Mouse (Mus musculus) limb, embryonic 14.5 days (tissue): ENCODE results near the gene Sorcs2. TPM values are rescaled to one million over a fixed set of nuclear protein-coding genes. Genes with fewer than 3 reads are reported as not detected.
A peak's percentile ranks its signal among the peaks of the same experiment; 100 is the strongest.

Source experiments
- ATAC-seq: fragments of 200-750 bp; cut with Nextera tagmentation; 2 replicates; pipeline ENCODE4 v1.8.0; 2017; ENCODE audit warnings: low read depth, moderate number of reproducible peaks, moderate TSS enrichment; ENCODE audit not compliant: low FRiP score
- DNase-seq: peaks from one replicate; pipeline ENCODE4 v3.0.0-alpha.2; 2015; ENCODE audit warnings: low spot score
- H3K27ac ChIP-seq: fragments of 300-500 bp; sonication (generic); replicated peaks from 2 replicates; pipeline ENCODE4 v1.5.1; 2014; ENCODE audit warnings: low read depth, mild to moderate bottlenecking, low read length, moderate library complexity, mixed read lengths
- H3K27me3 ChIP-seq: fragments of 300-500 bp; sonication (generic); 2 replicates; pipeline ENCODE4 v1.6.1; 2014; ENCODE audit warnings: low read length, mixed read lengths; ENCODE audit not compliant: control insufficient read depth, insufficient read depth
- H3K36me3 ChIP-seq: fragments of 300-500 bp; sonication (generic); 2 replicates; pipeline ENCODE4 v1.6.1; 2014; ENCODE audit warnings: mild to moderate bottlenecking, low read length, moderate library complexity, mixed read lengths; ENCODE audit not compliant: control insufficient read depth, insufficient read depth
- H3K4me1 ChIP-seq: fragments of 300-500 bp; sonication (generic); 2 replicates; pipeline ENCODE4 v1.6.1; 2014; ENCODE audit warnings: antibody characterized with exemption, low read length, mixed read lengths; ENCODE audit not compliant: control insufficient read depth, insufficient read depth
- H3K4me2 ChIP-seq: fragments of 300-500 bp; sonication (generic); replicated peaks from 2 replicates; pipeline ENCODE4 v1.6.1; 2014; ENCODE audit warnings: low read depth, mild to moderate bottlenecking, low read length, moderate library complexity; ENCODE audit not compliant: severe bottlenecking
- H3K4me3 ChIP-seq: fragments of 300-500 bp; sonication (generic); replicated peaks from 2 replicates; pipeline ENCODE4 v1.5.1; 2014; ENCODE audit warnings: low read length
- H3K9ac ChIP-seq: fragments of 300-500 bp; sonication (generic); 2 replicates; pipeline ENCODE4 v1.6.1; 2014; ENCODE audit warnings: mild to moderate bottlenecking, low read depth, low read length, moderate library complexity; ENCODE audit not compliant: severe bottlenecking
- H3K9me3 ChIP-seq: fragments of 300-500 bp; sonication (generic); 2 replicates; pipeline ENCODE4 v1.6.1; 2016; ENCODE audit warnings: low read length; ENCODE audit not compliant: control insufficient read depth
- POLR2A ChIP-seq: fragments of 200-500 bp; IDR thresholded peaks from 2 replicates; pipeline ENCODE4 v1.8.0; 2012; ENCODE audit warnings: inconsistent platforms, mild to moderate bottlenecking, moderate library complexity, borderline replicate concordance; ENCODE audit not compliant: insufficient read depth, insufficient read length; ENCODE audit errors: extremely low read depth
- WGBS: fragments of 180-500 bp; shearing (Covaris S2); extraction: QIAGEN DNeasy Blood & Tissue Kit; methylation state at CpG from one replicate; pipeline ENCODE4 v1.1.7; 2014; 5-methylcytosine and 5-hydroxymethylcytosine counted together
- polyA plus RNA-seq, 2 experiments: library from polyadenylated mRNA; depleted of rRNA in 1 of 2; stranded (reverse) in 1 of 2; unstranded in 1 of 2; fragments of >200 nt; fragmentation: Nextera tagmentation in 1 of 2; extraction: Ambion mirVana in 1 of 2; gene quantifications; 2 replicates each; pipeline versions ENCODE4 v1.2.1 to v1.2.3; 2012 to 2014

Gene Sorcs2
- polyA plus RNA-seq, 2 experiments, result 25.4 to 34.4 TPM

GRCm38 (mm10) chr5:36040398-36041235 lies 357.3 kb downstream of the Sorcs2 start:
- no peak for TF ChIP-seq POLR2A
- Histone ChIP-seq H3K36me3 (peaks cover 16% of the 10 kb centered on the region; the same call in 1 of the 2 replicates), H3K4me1 (peaks cover 14% of the 10 kb centered on the region), H3K4me3 (no peak overlapping the region), H3K27ac (peak overlapping the region; percentile 68), H3K9ac (peak overlapping the region; percentile 4; the same call in 1 of the 2 replicates), H3K4me2 (peak overlapping the region; percentile 6; the same call in 1 of the 2 replicates), H3K9me3 (no peaks in the 10 kb centered on the region), H3K27me3 (no peaks in the 10 kb centered on the region)
- DNase-seq, result peak; percentile 84
- peak; percentile 87 for ATAC-seq
- 35% methylated on average over 13 of the region's 13 CpGs for WGBS

- no peak overlapping the region for H3K27ac ChIP-seq
- H3K4me1 ChIP-seq, result peaks cover 14% of the 10 kb centered on the region
- H3K9me3 ChIP-seq, result no peaks in the 10 kb centered on the region
- ATAC-seq (no peak), DNase-seq (no peak)
- TF ChIP-seq POLR2A, result no peak
- no peak overlapping the region for H3K9ac ChIP-seq
- no peak overlapping the region for H3K4me3 ChIP-seq
- no peak overlapping the region for H3K4me2 ChIP-seq
- no peaks in the 10 kb centered on the region for H3K27me3 ChIP-seq
- peaks cover 15% of the 10 kb centered on the region; the same call in 1 of the 2 replicates for H3K36me3 ChIP-seq
- 90% methylated on average over 5 of the region's 5 CpGs for WGBS
Observed at GRCm38 (mm10) chr5:36039596-36039995, 358.3 kb downstream of the Sorcs2 start.

- 46% methylated on average over 8 of the region's 8 CpGs for WGBS
- Histone ChIP-seq H3K9ac (no peak overlapping the region), H3K4me2 (no peak overlapping the region), H3K4me1 (no peaks in the 10 kb centered on the region), H3K9me3 (no peaks in the 10 kb centered on the region), H3K27ac (no peak overlapping the region), H3K4me3 (no peak overlapping the region), H3K27me3 (no peaks in the 10 kb centered on the region), H3K36me3 (peaks cover 7% of the 10 kb centered on the region; the same call in 1 of the 2 replicates)
- DNase-seq, result peak; percentile 76
- no peak for TF ChIP-seq POLR2A
- peak; percentile 49; the same call in 1 of the 2 replicates for ATAC-seq
Observed at GRCm38 (mm10) chr5:36033531-36034426, 364.2 kb downstream of the Sorcs2 start.

GRCm38 (mm10) chr5:36025076-36025475 lies 372.9 kb downstream of the Sorcs2 start:
- TF ChIP-seq POLR2A, result no peak
- H3K9me3 ChIP-seq, result no peaks in the 10 kb centered on the region
- ATAC-seq, result no peak
- H3K36me3 ChIP-seq, result peaks cover 21% of the 10 kb centered on the region
- 81% methylated on average over 4 of the region's 4 CpGs for WGBS
- H3K27ac ChIP-seq, result no peak overlapping the region
- H3K4me1 ChIP-seq, result no peaks in the 10 kb centered on the region
- H3K9ac ChIP-seq, result no peak overlapping the region
- no peaks in the 10 kb centered on the region for H3K27me3 ChIP-seq
- H3K4me3 ChIP-seq, result no peak overlapping the region
- no peak overlapping the region for H3K4me2 ChIP-seq
- no peak for DNase-seq
